Mouse (Mus musculus) T-helper 17 cell (primary cell): ENCODE results near the gene Tdp2.
"Not testable (repeated sequence)": the region's sequence is repeated elsewhere in the genome, so short reads cannot be mapped to it uniquely, and the experiment has no call there.

Source experiments
- in situ Hi-C, 2 experiments: fragments of 300-600 bp; cut with MboI, MseI; formaldehyde crosslinking; loops; 1 replicate in 1 of 2; 2 replicates in 1 of 2; pipeline ENCODE4 v1.15.1; 2025; ENCODE audit warnings: high pct_unique_total_duplicates in 2 of 2

Tdp2 gene

DNA sequence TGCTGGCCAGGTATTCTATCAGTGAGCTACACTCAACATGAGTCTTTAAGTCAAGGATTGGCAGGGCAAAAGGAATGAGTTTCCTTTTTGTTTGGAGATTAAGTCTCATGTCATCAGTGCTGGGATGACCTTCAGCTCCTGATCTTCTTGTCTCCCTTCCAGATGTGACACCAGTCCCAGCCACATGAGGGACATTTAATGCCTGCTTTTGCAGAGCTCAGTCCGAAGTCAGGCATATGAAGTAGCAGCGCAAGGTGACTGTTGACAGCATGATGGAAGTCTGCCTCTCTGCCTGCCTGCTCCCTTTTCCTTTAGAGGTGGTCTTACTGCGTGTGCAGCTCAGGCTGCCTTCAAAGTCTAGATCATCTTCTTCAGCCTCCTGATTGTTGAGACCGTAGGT, 6.8 kb upstream of the Tdp2 start:
- in situ Hi-C loops: no loop called here

DNA sequence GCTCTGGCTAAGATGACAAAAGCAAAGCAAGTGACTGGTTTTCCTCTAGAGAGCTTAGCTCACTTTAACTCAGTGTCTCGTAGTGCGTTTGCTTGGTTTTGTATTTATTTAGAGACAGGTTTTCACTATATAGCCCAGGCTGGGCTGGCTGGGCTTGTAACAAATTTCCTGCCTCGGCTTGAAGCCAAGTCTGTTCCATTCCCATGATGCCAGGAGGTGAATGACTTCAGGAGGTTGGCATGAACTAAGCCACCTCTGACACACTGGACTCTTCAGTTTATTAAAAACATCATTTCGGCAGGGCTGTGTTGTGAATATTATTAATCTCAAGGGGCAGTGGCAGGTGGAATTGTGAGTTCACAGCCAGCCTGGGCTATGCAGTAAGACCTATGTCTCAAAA, 5.9 kb upstream of the Tdp2 start:
- in situ Hi-C loops: no loop called here

DNA sequence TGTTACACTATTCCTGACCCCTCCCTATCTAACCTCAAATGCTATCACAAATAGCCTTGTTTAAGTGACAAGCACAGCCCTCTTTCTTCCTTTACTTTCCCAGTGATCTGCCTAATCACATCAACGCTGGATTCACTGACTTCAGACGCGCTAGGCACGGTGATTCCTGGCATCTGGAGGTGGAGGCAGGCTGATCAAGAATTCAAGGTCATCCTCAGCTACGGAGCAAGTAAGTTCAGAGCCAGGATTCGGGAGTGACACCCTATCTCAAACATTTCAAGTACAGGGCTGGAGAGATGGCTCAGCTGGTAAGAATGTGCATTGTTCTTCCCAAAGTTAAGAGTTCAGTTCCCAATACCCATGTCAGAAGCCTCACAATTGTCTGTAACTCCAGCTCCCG, 5.4 kb upstream of the Tdp2 start:
- in situ Hi-C loops: no loop called here

GRCm38 (mm10) chr13:24830756-24831352, 625 bp upstream of the Tdp2 start:
- in situ Hi-C loops: no loop called here

DNA sequence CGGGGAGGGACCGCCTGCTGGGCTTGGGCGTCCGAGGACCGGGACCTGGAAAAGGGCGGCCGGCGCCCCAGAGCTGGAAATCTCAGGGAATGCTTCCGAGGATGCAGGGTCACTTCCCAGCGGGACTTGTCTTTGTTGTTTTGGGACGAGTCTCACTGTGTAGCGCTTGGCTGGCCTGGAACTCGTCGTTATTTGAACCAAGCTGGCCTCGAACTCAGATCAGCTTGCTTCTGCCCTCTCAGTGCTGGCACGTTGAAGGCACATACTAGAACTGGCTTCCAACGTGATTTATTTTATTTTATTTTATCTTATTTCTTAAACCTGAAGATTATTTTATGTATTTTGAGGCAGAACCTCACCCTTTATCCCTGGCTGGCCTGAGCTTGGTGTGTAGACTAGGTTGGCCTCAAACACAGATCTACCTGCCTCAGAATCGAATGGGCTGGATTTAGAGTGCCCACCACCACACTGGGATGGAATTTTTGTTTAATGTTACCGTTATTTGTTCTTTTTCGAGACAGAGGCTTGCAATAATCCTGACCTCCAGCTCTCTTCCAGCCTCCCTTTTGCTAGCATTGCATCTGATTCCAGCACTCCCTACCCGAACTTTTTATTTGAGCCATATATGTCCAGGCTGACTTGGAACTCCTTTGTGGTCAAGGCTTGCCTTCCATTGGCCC, 792 bp downstream of the Tdp2 start:
- in situ Hi-C loops: no loop called here

GRCm38 (mm10) chr13:24832811-24833155, 1.3 kb downstream of the Tdp2 start:
- in situ Hi-C loops: no loop called here

DNA sequence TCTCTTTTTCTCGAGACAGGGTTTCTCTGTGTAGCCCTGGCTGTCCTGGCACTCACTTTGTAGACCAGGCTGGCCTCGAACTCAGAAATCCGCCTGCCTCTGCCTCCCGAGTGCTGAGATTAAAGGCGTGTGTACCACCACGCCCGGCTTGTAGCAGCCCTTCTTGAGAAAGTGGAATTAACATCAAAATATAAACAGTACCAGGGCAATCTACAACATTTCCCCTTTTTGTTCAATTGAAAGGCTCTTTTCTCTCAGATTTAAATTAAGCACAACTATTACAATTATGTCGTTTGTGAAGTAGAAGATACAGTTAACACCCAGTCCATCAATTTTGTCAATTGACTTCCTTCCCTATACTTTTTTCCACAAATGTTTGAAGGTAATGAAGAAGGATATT, 6.3 kb downstream of the Tdp2 start:
- in situ Hi-C loops: not testable (repeated sequence)

GRCm38 (mm10) chr13:24839831-24840230, 8.4 kb downstream of the Tdp2 start:
- in situ Hi-C loops: no loop called here

GRCm38 (mm10) chr13:24841702-24842101, 10.2 kb downstream of the Tdp2 start:
- in situ Hi-C loops: no loop called here

- in situ Hi-C loops: no loop called here
Measured at GRCm38 (mm10) chr13:24844983-24845955, 13.8 kb downstream of the Tdp2 start, which contains the start of gene D130043K22Rik. D130043K22Rik (plus strand) TSS chr13:24845135.

DNA sequence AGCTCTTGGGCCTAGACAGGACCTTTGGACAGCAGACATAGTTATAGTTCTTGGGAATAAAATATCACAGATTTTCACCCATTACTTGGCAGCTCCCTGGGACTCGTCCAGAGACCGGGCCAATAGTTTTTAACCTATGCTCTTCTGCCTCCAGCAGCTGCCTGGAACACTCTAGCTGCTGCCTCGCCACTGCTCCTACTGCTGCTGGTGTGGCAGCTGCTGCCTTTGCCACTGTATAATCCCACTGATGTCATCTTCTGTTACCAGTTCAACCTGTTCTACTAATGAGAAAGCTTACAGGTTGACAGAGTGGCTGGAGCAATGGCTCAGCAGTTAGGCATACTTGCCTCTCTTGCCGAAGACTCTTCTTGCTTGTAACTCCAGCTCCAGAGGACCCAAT, 17.8 kb downstream of the Tdp2 start:
- in situ Hi-C loops: no loop called here

GRCm38 (mm10) chr13:24851989-24852388, 20.5 kb downstream of the Tdp2 start:
- in situ Hi-C loops: no loop called here

DNA sequence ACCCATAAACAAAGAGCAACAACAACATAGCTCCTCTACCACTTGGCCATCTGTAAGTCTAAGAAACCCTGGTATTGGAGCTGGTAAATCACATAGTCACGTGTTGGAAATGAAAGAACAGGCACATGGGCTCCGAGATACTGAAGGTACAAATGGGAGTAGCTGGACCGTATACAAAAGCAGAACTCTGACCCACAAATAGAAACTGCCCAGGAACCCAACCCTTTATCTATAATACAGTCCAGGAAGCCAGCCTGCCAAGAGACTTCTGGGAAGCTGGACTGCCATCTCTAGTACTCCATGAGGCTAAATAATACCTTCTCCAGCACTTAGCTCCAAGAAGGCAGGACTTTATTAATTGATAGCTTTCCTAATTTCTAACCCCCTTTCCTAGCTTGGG, 21.1 kb downstream of the Tdp2 start:
- in situ Hi-C loops: no loop called here

GRCm38 (mm10) chr13:24859115-24859514, 27.6 kb downstream of the Tdp2 start:
- in situ Hi-C loops: no loop called here

GRCm38 (mm10) chr13:24861084-24861483, 29.6 kb downstream of the Tdp2 start:
- in situ Hi-C loops: no loop called here

- in situ Hi-C loops: no loop called here
Measured at GRCm38 (mm10) chr13:24862021-24862420, 30.5 kb downstream of the Tdp2 start.

DNA sequence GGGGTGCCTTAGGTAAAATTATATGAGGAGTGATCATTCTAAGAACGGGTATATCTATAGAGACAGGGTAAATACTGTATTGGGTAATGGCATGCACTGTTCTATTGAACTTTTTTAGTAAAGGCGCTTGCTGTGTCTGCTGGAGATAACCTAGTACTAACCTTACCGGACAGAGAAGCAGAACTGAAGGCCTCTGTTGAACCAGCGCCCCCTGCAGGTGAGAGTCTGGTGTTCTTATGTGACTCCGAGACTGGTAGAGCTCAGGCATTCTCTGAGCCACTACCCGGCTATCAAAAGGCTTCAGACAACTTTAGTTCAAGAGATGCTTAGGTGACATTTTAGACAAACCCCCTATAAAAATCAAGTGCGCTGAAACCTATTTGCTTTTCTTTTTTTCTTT, 31.0 kb downstream of the Tdp2 start:
- in situ Hi-C loops: no loop called here

GRCm38 (mm10) chr13:24866430-24867402, 35.2 kb downstream of the Tdp2 start:
- in situ Hi-C loops: no loop called here

DNA sequence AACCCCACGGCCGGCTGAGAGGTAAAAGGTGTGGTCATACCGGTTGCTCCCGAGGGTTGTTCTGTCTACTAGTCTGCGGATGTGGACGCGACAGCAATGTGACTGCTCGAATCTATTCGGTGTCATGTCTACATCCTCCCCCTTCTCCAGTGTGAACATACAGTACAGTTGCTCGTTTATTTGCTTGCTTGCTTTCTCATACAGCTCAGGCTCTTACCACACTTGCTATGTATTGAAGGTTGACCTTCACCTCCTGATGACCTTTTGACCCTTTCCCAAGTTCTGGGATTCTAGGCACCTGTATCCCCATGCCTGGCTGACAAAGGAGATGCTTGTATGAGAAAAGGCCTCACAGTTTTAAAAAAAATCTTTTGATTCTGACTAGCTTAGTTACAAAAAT, 36.3 kb downstream of the Tdp2 start:
- in situ Hi-C loops: no loop called here

DNA sequence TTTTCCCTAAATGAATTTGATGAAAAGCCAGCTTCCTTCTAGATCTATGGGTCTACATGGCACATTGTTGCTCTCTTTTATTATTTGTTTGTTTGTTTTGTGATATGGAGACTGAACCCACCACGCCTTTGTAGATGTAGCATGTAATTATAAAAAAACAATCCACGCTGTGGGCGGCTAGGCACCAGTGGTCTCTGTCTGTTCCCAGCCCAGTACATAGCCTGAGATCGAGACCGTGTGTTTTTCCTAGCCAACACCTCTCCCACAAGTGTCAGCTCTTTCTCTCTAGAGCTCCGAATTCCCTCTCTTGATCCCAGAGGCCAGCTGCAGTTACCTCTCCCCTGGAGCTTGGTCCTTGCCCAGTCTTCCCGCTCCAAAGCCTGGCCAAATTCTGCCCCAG, 36.8 kb downstream of the Tdp2 start:
- in situ Hi-C loops: no loop called here

DNA sequence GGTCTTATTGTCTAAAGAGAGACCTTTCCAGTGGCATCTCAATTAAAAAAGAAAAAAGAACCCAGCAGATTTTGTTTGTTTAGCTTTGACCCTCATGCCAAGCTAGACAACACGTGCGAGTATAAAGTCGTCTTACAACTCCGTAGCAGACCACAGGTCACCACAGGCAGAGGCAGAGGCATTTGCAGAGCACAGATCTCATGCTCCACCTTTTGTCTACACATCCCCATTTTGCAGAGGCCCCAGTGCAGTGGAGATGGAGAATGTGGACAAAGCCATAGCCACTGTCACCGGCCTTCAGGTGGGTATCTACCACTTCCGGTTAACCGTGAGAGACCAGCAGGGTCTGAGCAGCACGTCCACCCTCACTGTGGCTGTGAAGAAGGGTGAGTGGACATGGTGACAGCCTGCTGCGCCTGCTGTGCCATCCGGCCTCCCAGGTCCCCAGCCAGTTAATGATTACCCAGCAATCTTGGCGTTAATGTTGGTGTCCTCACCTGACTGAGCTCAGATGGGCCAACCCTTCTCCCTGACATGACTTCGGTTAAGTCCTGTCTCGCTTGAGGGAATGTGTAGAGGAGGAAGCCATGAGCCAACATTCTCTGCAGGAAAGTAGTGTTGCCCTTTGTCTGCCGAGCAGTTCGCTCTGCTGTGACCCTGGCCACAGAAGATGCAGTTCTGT, 48.0 kb downstream of the Tdp2 start:
- in situ Hi-C loops: loop anchor here in 1 of 2 experiments (25.0 kb wide), 1 partner anchor 892 kb away; the partner anchor contains the start of gene Scgn
